Mouse (Mus musculus): ENCODE measurements around the gene Rdh16f1. TPM values are rescaled to one million over a fixed set of nuclear protein-coding genes. Genes with fewer than 3 reads are reported as not detected.
"Not testable (repeated sequence)": the region's sequence is repeated elsewhere in the genome, so short reads cannot be mapped to it uniquely, and the experiment has no call there.

Rdh16f1 gene
- polyA plus RNA-seq, 1 experiment from 2014 or later, result not detected

GRCm38 (mm10) chr10:127829121-127829520, 69.5 kb downstream of the Rdh16f1 start:
- no peak overlapping the region for H3K9ac ChIP-seq (ENCODE audit: low read length)
- ATAC-seq (replicated peaks; ENCODE audit: low FRiP score) (no peak), DNase-seq (ENCODE audit: low spot score) (no peak)
- H3K27me3 ChIP-seq (ENCODE audit: control insufficient read depth, insufficient read depth, low read length), result no peaks in the 10 kb centered on the region
- H3K36me3 ChIP-seq (ENCODE audit: control insufficient read depth, insufficient read depth, low read length), result no peaks in the 10 kb centered on the region
- H3K4me2 ChIP-seq (ENCODE audit: low read depth, low read length, severe bottlenecking), result no peak overlapping the region
- no peaks in the 10 kb centered on the region for H3K4me1 ChIP-seq (replicated peaks; ENCODE audit: control insufficient read depth, insufficient read depth, low read length)
- 71% methylated on average over 3 of the region's 3 CpGs for WGBS
- no peak overlapping the region for H3K4me3 ChIP-seq (ENCODE audit: low read depth, low read length)
- H3K9me3 ChIP-seq (ENCODE audit: control insufficient read depth, low read length), result no peaks in the 10 kb centered on the region
- H3K27ac ChIP-seq (ENCODE audit: low read depth, low read length), result no peak overlapping the region

- H3K4me1 ChIP-seq (replicated peaks; ENCODE audit: control insufficient read depth, insufficient read depth, low read length); H3K36me3 ChIP-seq (ENCODE audit: control insufficient read depth, insufficient read depth, low read length); ATAC-seq (replicated peaks; ENCODE audit: low FRiP score); DNase-seq (ENCODE audit: low spot score); H3K4me2 ChIP-seq (ENCODE audit: low read depth, low read length, severe bottlenecking); H3K4me3 ChIP-seq (ENCODE audit: low read depth, low read length); H3K9me3 ChIP-seq (ENCODE audit: control insufficient read depth, low read length); H3K9ac ChIP-seq (ENCODE audit: low read length); H3K27ac ChIP-seq (ENCODE audit: low read depth, low read length); H3K27me3 ChIP-seq (ENCODE audit: control insufficient read depth, insufficient read depth, low read length): not testable (repeated sequence)
- WGBS, result 93% methylated on average over 1 of the region's 1 CpGs
Measured at GRCm38 (mm10) chr10:127834186-127834585, 74.6 kb downstream of the Rdh16f1 start.

GRCm38 (mm10) chr10:127835292-127835691, 75.7 kb downstream of the Rdh16f1 start:
- DNase-seq (ENCODE audit: low spot score) (no peak), ATAC-seq (replicated peaks; ENCODE audit: low FRiP score) (no peak)
- H3K27ac ChIP-seq (ENCODE audit: low read depth, low read length), result no peak overlapping the region
- H3K4me2 ChIP-seq (ENCODE audit: low read depth, low read length, severe bottlenecking), result no peak overlapping the region
- no peak overlapping the region for H3K9ac ChIP-seq (ENCODE audit: low read length)
- no peaks in the 10 kb centered on the region for H3K4me1 ChIP-seq (replicated peaks; ENCODE audit: control insufficient read depth, insufficient read depth, low read length)
- no peaks in the 10 kb centered on the region for H3K36me3 ChIP-seq (ENCODE audit: control insufficient read depth, insufficient read depth, low read length)
- H3K9me3 ChIP-seq (ENCODE audit: control insufficient read depth, low read length), result no peaks in the 10 kb centered on the region
- 85% methylated on average over 5 of the region's 5 CpGs for WGBS
- H3K4me3 ChIP-seq (ENCODE audit: low read depth, low read length), result no peak overlapping the region
- H3K27me3 ChIP-seq (ENCODE audit: control insufficient read depth, insufficient read depth, low read length), result no peaks in the 10 kb centered on the region

- not testable (repeated sequence) for H3K4me2 ChIP-seq (ENCODE audit: low read depth, low read length, severe bottlenecking); H3K4me1 ChIP-seq (replicated peaks; ENCODE audit: control insufficient read depth, insufficient read depth, low read length); DNase-seq (ENCODE audit: low spot score); H3K9me3 ChIP-seq (ENCODE audit: control insufficient read depth, low read length); H3K27ac ChIP-seq (ENCODE audit: low read depth, low read length); H3K27me3 ChIP-seq (ENCODE audit: control insufficient read depth, insufficient read depth, low read length); H3K4me3 ChIP-seq (ENCODE audit: low read depth, low read length); H3K36me3 ChIP-seq (ENCODE audit: control insufficient read depth, insufficient read depth, low read length); ATAC-seq (replicated peaks; ENCODE audit: low FRiP score); H3K9ac ChIP-seq (ENCODE audit: low read length)
- WGBS, result 92% methylated on average over 5 of the region's 5 CpGs
Measured at GRCm38 (mm10) chr10:127837793-127838192, 78.2 kb downstream of the Rdh16f1 start.

GRCm38 (mm10) chr10:127838539-127838938, 79.0 kb downstream of the Rdh16f1 start:
- no peaks in the 10 kb centered on the region for H3K9me3 ChIP-seq (ENCODE audit: control insufficient read depth, low read length)
- H3K9ac ChIP-seq (ENCODE audit: low read length), result no peak overlapping the region
- no peak for ATAC-seq (replicated peaks; ENCODE audit: low FRiP score)

GRCm38 (mm10) chr10:127840776-127841175, 81.2 kb downstream of the Rdh16f1 start:
- no peak for DNase-seq (ENCODE audit: low spot score)
- 76% methylated on average over 2 of the region's 2 CpGs for WGBS
- H3K4me3 ChIP-seq (ENCODE audit: low read depth, low read length), result no peak overlapping the region

More at GRCm38 (mm10) chr10:127838539-127838938, 79.0 kb downstream of the Rdh16f1 start:
- 87% methylated on average over 2 of the region's 2 CpGs for WGBS
- Histone ChIP-seq H3K27ac (ENCODE audit: low read depth, low read length) (no peak overlapping the region), H3K4me1 (replicated peaks; ENCODE audit: control insufficient read depth, insufficient read depth, low read length) (no peaks in the 10 kb centered on the region), H3K27me3 (ENCODE audit: control insufficient read depth, insufficient read depth, low read length) (no peaks in the 10 kb centered on the region), H3K36me3 (ENCODE audit: control insufficient read depth, insufficient read depth, low read length) (no peaks in the 10 kb centered on the region), H3K4me2 (ENCODE audit: low read depth, low read length, severe bottlenecking) (no peak overlapping the region), H3K4me3 (ENCODE audit: low read depth, low read length) (no peak overlapping the region)
- DNase-seq (ENCODE audit: low spot score), result no peak

More at GRCm38 (mm10) chr10:127840776-127841175, 81.2 kb downstream of the Rdh16f1 start:
- no peaks in the 10 kb centered on the region for H3K36me3 ChIP-seq (ENCODE audit: control insufficient read depth, insufficient read depth, low read length)
- no peak overlapping the region for H3K9ac ChIP-seq (ENCODE audit: low read length)
- H3K4me2 ChIP-seq (ENCODE audit: low read depth, low read length, severe bottlenecking), result no peak overlapping the region
- no peaks in the 10 kb centered on the region for H3K9me3 ChIP-seq (ENCODE audit: control insufficient read depth, low read length)
- no peak for ATAC-seq (replicated peaks; ENCODE audit: low FRiP score)
- H3K27ac ChIP-seq (ENCODE audit: low read depth, low read length), result no peak overlapping the region
- H3K27me3 ChIP-seq (ENCODE audit: control insufficient read depth, insufficient read depth, low read length), result no peaks in the 10 kb centered on the region
- no peaks in the 10 kb centered on the region for H3K4me1 ChIP-seq (replicated peaks; ENCODE audit: control insufficient read depth, insufficient read depth, low read length)

Other genes starting within 250 kb of the Rdh16f1 start
- gene Ndufa4l2, start 244.8 kb upstream of the Rdh16f1 start, polyA plus RNA-seq (2014; fragmentation: Nextera tagmentation; extraction: Ambion mirVana), result 5.9 and 6.1 TPM in 2 replicates
- 112 and 123 TPM in 2 replicates for gene Shmt2, start 237.3 kb upstream of the Rdh16f1 start, polyA plus RNA-seq (2014; fragmentation: Nextera tagmentation; extraction: Ambion mirVana)
- 37.6 and 40.4 TPM in 2 replicates for gene Nxph4, start 225.2 kb upstream of the Rdh16f1 start, polyA plus RNA-seq (2014; fragmentation: Nextera tagmentation; extraction: Ambion mirVana)
- 71.2 and 75.0 TPM in 2 replicates for gene Lrp1, start 138.6 kb upstream of the Rdh16f1 start, polyA plus RNA-seq (2014; fragmentation: Nextera tagmentation; extraction: Ambion mirVana)
- 6.8 and 7.8 TPM in 2 replicates for gene Stat6, start 116.8 kb upstream of the Rdh16f1 start, polyA plus RNA-seq (2014; fragmentation: Nextera tagmentation; extraction: Ambion mirVana)
- 12.0 and 12.2 TPM in 2 replicates for gene Nemp1, start 92.9 kb upstream of the Rdh16f1 start, polyA plus RNA-seq (2014; fragmentation: Nextera tagmentation; extraction: Ambion mirVana)
- 4.9 and 5.5 TPM in 2 replicates for gene Nab2, start 91.2 kb upstream of the Rdh16f1 start, polyA plus RNA-seq (2014; fragmentation: Nextera tagmentation; extraction: Ambion mirVana)
- gene Myo1a, start 54.6 kb upstream of the Rdh16f1 start, polyA plus RNA-seq (2014; fragmentation: Nextera tagmentation; extraction: Ambion mirVana), result 0.40 and 0.51 TPM in 2 replicates
- not detected in 2 replicates for gene Tac2, start 35.3 kb upstream of the Rdh16f1 start, polyA plus RNA-seq (2014; fragmentation: Nextera tagmentation; extraction: Ambion mirVana)
- 7.3 and 7.6 TPM in 2 replicates for gene Zbtb39, start 20.2 kb upstream of the Rdh16f1 start, polyA plus RNA-seq (2014; fragmentation: Nextera tagmentation; extraction: Ambion mirVana)
- gene Gpr182, start 8.1 kb upstream of the Rdh16f1 start, polyA plus RNA-seq (2014; fragmentation: Nextera tagmentation; extraction: Ambion mirVana), result 0.43 and 0.45 TPM in 2 replicates
- not detected in 2 replicates for gene Rdh1, start 66 bp upstream of the Rdh16f1 start, polyA plus RNA-seq (2014; fragmentation: Nextera tagmentation; extraction: Ambion mirVana)
- 0.13 TPM in 1 of 2 replicates, not detected in the other for gene Rdh9, start 16.6 kb downstream of the Rdh16f1 start, polyA plus RNA-seq (2014; fragmentation: Nextera tagmentation; extraction: Ambion mirVana)
- gene Rdh16, start 41.4 kb downstream of the Rdh16f1 start, polyA plus RNA-seq (2014; fragmentation: Nextera tagmentation; extraction: Ambion mirVana), result not detected in 2 replicates
- gene Rdh19, start 90.1 kb downstream of the Rdh16f1 start, polyA plus RNA-seq (2014; fragmentation: Nextera tagmentation; extraction: Ambion mirVana), result not detected in 2 replicates
- gene Rdh16f2, start 106.7 kb downstream of the Rdh16f1 start, polyA plus RNA-seq (2014; fragmentation: Nextera tagmentation; extraction: Ambion mirVana), result not detected in 2 replicates
- not detected in 2 replicates for gene Rdh7, start 129.0 kb downstream of the Rdh16f1 start, polyA plus RNA-seq (2014; fragmentation: Nextera tagmentation; extraction: Ambion mirVana)
- not detected in 2 replicates for gene Sdr9c7, start 138.7 kb downstream of the Rdh16f1 start, polyA plus RNA-seq (2014; fragmentation: Nextera tagmentation; extraction: Ambion mirVana)
- gene Hsd17b6, start 247.8 kb downstream of the Rdh16f1 start, polyA plus RNA-seq (2014; fragmentation: Nextera tagmentation; extraction: Ambion mirVana), result not detected in 2 replicates

Data from forebrain, embryonic 11.5 days (tissue).